Comparison of ENCODE assay signal across 29 mouse cellular contexts in the genomic region with DNA sequence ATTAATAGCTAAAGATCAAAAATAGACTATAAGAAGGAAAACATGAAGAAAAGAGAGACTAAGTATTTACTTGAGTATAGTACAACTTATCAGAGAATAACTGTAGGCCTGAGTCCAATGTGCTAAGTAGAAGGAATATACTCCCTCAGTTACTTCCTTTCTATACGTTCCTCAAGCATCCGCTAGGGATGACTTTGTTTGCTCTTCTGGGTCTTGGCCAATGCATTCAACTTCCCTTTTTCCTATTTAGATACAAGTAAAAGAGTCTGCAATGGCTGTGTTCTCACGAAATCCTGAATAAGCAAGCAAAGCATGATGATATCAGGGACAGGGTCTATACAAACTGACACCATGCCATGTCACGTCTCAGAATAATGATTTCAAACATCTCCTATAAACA.
DNase-seq lines count a peak whose midpoint lies in the region; ATAC-seq and TF ChIP-seq lines count a peak whose summit lies in the region.
"Had no signal": no experiment of that assay in that cellular context is flagged by ENCODE, and none has a peak within 500 bp of the region (broad histone marks: within the 10 kb centered on the region; RNA-seq: fewer than 3 reads in every experiment).

No protein-coding gene starts in this region.

- no peak overlapping the region for H3K9ac ChIP-seq in liver, adult 2 months (ENCODE audit: low read depth, low read length)
- H3K9ac ChIP-seq in liver, postnatal 0 days (replicated peaks): no peak overlapping the region
- H3K9ac ChIP-seq: embryonic facial prominence, embryonic 12.5 days; forebrain, embryonic 15.5 days; heart, embryonic 13.5 days; kidney, embryonic 15.5 days; neural tube, embryonic 13.5 days had no signal

- H3K9me3 ChIP-seq in liver, postnatal 0 days (ENCODE audit: low read length): no peaks in the 10 kb centered on the region
- H3K9me3 ChIP-seq in hindbrain, embryonic 10.5 days: no peaks in the 10 kb centered on the region
- H3K9me3 ChIP-seq in embryonic facial prominence, embryonic 10.5 days: no peaks in the 10 kb centered on the region
- H3K9me3 ChIP-seq: embryonic facial prominence, embryonic 12.5 days; forebrain, embryonic 10.5 days; forebrain, embryonic 15.5 days; G1E; heart, embryonic 13.5 days; kidney, embryonic 15.5 days; midbrain, embryonic 10.5 days; neural tube, embryonic 13.5 days had no signal

- TF ChIP-seq CTCF in liver, adult 2 months (IDR thresholded peaks at IDR 0.05; ENCODE audit: low read depth, low read length): no peak
- TF ChIP-seq CTCF in liver, postnatal 0 days (IDR thresholded peaks at IDR 0.05; ENCODE audit: low read depth): no peak
- no peak for TF ChIP-seq CTCF in embryonic fibroblast, embryonic 13.5 days (IDR thresholded peaks at IDR 0.05; ENCODE audit: borderline replicate concordance, insufficient read depth, low read length)

- H3K27me3 ChIP-seq in liver, adult 2 months (ENCODE audit: control insufficient read depth, insufficient read depth, low read length): no peaks in the 10 kb centered on the region
- H3K27me3 ChIP-seq in liver, postnatal 0 days (ENCODE audit: insufficient read depth, low read length): no peaks in the 10 kb centered on the region
- H3K27me3 ChIP-seq in hindbrain, embryonic 10.5 days (ENCODE audit: insufficient read depth, poor library complexity, severe bottlenecking): peaks cover 7% of the 10 kb centered on the region; the same call in 1 of the 2 replicates
- no peaks in the 10 kb centered on the region for H3K27me3 ChIP-seq in embryonic facial prominence, embryonic 10.5 days (replicated peaks; ENCODE audit: low read depth, poor library complexity, severe bottlenecking)
- H3K27me3 ChIP-seq: embryonic facial prominence, embryonic 12.5 days; forebrain, embryonic 15.5 days; heart, embryonic 13.5 days; kidney, embryonic 15.5 days; neural tube, embryonic 13.5 days had no signal

- H3K4me2 ChIP-seq in liver, postnatal 0 days (ENCODE audit: low read depth, low read length): no peak overlapping the region
- H3K4me2 ChIP-seq: embryonic facial prominence, embryonic 12.5 days; forebrain, embryonic 15.5 days; heart, embryonic 13.5 days; kidney, embryonic 15.5 days; neural tube, embryonic 13.5 days had no signal

- H3K4me3 ChIP-seq in liver, adult 2 months (ENCODE audit: insufficient read depth, low read depth, low read length): no peak overlapping the region
- no peak overlapping the region for H3K4me3 ChIP-seq in liver, postnatal 0 days (ENCODE audit: low read depth, low read length)
- H3K4me3 ChIP-seq in embryonic fibroblast, embryonic 13.5 days (ENCODE audit: insufficient read depth, low read length): no peak overlapping the region
- no peak overlapping the region for H3K4me3 ChIP-seq in hindbrain, embryonic 10.5 days
- H3K4me3 ChIP-seq in embryonic facial prominence, embryonic 10.5 days: no peak overlapping the region
- H3K4me3 ChIP-seq: embryonic facial prominence, embryonic 12.5 days; forebrain, embryonic 10.5 days; forebrain, embryonic 15.5 days; heart, embryonic 13.5 days; kidney, embryonic 15.5 days; midbrain, embryonic 10.5 days; neural tube, embryonic 13.5 days had no signal

- no peak for TF ChIP-seq POLR2A in liver, adult 2 months (IDR thresholded peaks at IDR 0.05; ENCODE audit: extremely low read depth, insufficient read depth, low read length)
- TF ChIP-seq POLR2A in embryonic fibroblast, embryonic 13.5 days (IDR thresholded peaks at IDR 0.05; ENCODE audit: low read depth, low read length): no peak

- 81% methylated on average over 4 of the region's 4 CpGs for WGBS in liver, adult 2 months
- 51% methylated on average over 4 of the region's 4 CpGs for WGBS in liver, postnatal 0 days (ENCODE audit: insufficient replicate concordance)
- 86% methylated on average over 4 of the region's 4 CpGs for WGBS in hindbrain, embryonic 10.5 days
- WGBS in embryonic facial prominence, embryonic 10.5 days: 87% methylated on average over 4 of the region's 4 CpGs

- H3K79me2 ChIP-seq in liver, adult 2 months (ENCODE audit: control insufficient read depth, insufficient read depth, low read length): no peaks in the 10 kb centered on the region

- peak; percentile 16 for DNase-seq in liver, adult 2 months (ENCODE audit: extremely low read depth, low read depth, low spot score)
- DNase-seq in liver, postnatal 0 days: no peak
- peak; percentile 52 for DNase-seq in 416B (ENCODE audit: low read depth)
- DNase-seq in hindbrain, embryonic 10.5 days (ENCODE audit: low spot score): no peak
- DNase-seq in embryonic facial prominence, embryonic 10.5 days (ENCODE audit: low spot score): no peak
- DNase-seq in ovary, postnatal 36 days (ENCODE audit: low spot score): no peak
- DNase-seq: adrenal gland, postnatal 14 days; cerebellum, adult 11-12 months; cerebellum, adult 9-11 months; heart, postnatal 10 days; kidney, adult 18-20 months; kidney, postnatal 25 days; liver; right cerebral cortex, postnatal 25 days; spleen, adult 18-20 months; thymus, adult 18-20 months; thymus, postnatal 25 days had no signal

- ATAC-seq in liver, postnatal 0 days: no peak
- peak; percentile 96 for ATAC-seq in megakaryocyte progenitor cell, adult 5-6 weeks (replicated peaks; ENCODE audit: poor library complexity)
- ATAC-seq: forebrain, embryonic 15.5 days; hindbrain, embryonic 16.5 days had no signal

- H3K4me1 ChIP-seq in liver, adult 2 months (ENCODE audit: control insufficient read depth, insufficient read depth, low read length): no peaks in the 10 kb centered on the region
- no peaks in the 10 kb centered on the region for H3K4me1 ChIP-seq in liver, postnatal 0 days (ENCODE audit: insufficient read depth)
- no peaks in the 10 kb centered on the region for H3K4me1 ChIP-seq in embryonic fibroblast, embryonic 13.5 days (ENCODE audit: control insufficient read depth, insufficient read depth, low read length)
- peaks cover 15% of the 10 kb centered on the region for H3K4me1 ChIP-seq in hindbrain, embryonic 10.5 days (replicated peaks)
- no peaks in the 10 kb centered on the region for H3K4me1 ChIP-seq in embryonic facial prominence, embryonic 10.5 days
- H3K4me1 ChIP-seq: embryonic facial prominence, embryonic 12.5 days; kidney, embryonic 15.5 days had no signal

- no peak overlapping the region for H3K27ac ChIP-seq in liver, adult 2 months (replicated peaks; ENCODE audit: insufficient read depth, low read depth, low read length)
- H3K27ac ChIP-seq in liver, postnatal 0 days (ENCODE audit: low read depth): no peak overlapping the region
- H3K27ac ChIP-seq in embryonic fibroblast, embryonic 13.5 days (ENCODE audit: insufficient read depth, low read length): peak overlapping the region; percentile 16; the same call in 1 of the 2 replicates
- no peak overlapping the region for H3K27ac ChIP-seq in hindbrain, embryonic 10.5 days
- no peak overlapping the region for H3K27ac ChIP-seq in embryonic facial prominence, embryonic 10.5 days (replicated peaks)
- H3K27ac ChIP-seq: embryonic facial prominence, embryonic 12.5 days; forebrain, embryonic 10.5 days; forebrain, embryonic 15.5 days; heart, embryonic 13.5 days; kidney, embryonic 15.5 days; midbrain, embryonic 10.5 days; neural tube, embryonic 13.5 days; stomach, postnatal 0 days had no signal

- H3K36me3 ChIP-seq in liver, adult 2 months (ENCODE audit: control insufficient read depth, insufficient read depth, low read length): no peaks in the 10 kb centered on the region
- no peaks in the 10 kb centered on the region for H3K36me3 ChIP-seq in liver, postnatal 0 days (replicated peaks; ENCODE audit: insufficient read depth, low read length)
- no peaks in the 10 kb centered on the region for H3K36me3 ChIP-seq in hindbrain, embryonic 10.5 days
- H3K36me3 ChIP-seq in embryonic facial prominence, embryonic 10.5 days (replicated peaks): no peaks in the 10 kb centered on the region
- H3K36me3 ChIP-seq: embryonic facial prominence, embryonic 12.5 days; forebrain, embryonic 10.5 days; forebrain, embryonic 15.5 days; G1E; heart, embryonic 13.5 days; kidney, embryonic 15.5 days; midbrain, embryonic 10.5 days; neural tube, embryonic 13.5 days had no signal

- no peak for TF ChIP-seq EP300 in liver, postnatal 0 days (IDR thresholded peaks at IDR 0.05; ENCODE audit: low read depth)

Comparison
In these comparisons a context has a peak if more than half of its experiments do, and no peak if none do; other contexts are left out.
1. DNase-seq: peak in liver, adult 2 months (single experiment) and 416B (single experiment); none in liver, postnatal 0 days (single experiment), hindbrain, embryonic 10.5 days (single experiment), embryonic facial prominence, embryonic 10.5 days (single experiment) and ovary, postnatal 36 days (single experiment).